Mouse (Mus musculus) hindbrain, embryonic 10.5 days (tissue): ENCODE data around the gene Cldn9. TPM values are rescaled to one million over a fixed set of nuclear protein-coding genes. Genes with fewer than 3 reads are reported as not detected.

Experiments used
- DNase-seq: peaks from one replicate; pipeline ENCODE4 v3.0.0-alpha.2; 2017; ENCODE audit warnings: low spot score
- H3K27ac ChIP-seq: fragments of 300-500 bp; sonication (generic); 2 replicates; pipeline ENCODE4 v1.5.1; 2016; ENCODE audit warnings: mild to moderate bottlenecking, moderate library complexity
- H3K27me3 ChIP-seq: fragments of 300-500 bp; sonication (generic); 2 replicates; pipeline ENCODE4 v1.6.1; 2016; ENCODE audit warnings: mild to moderate bottlenecking; ENCODE audit not compliant: poor library complexity, insufficient read depth, severe bottlenecking
- H3K36me3 ChIP-seq: fragments of 300-500 bp; sonication (generic); 2 replicates; pipeline ENCODE4 v1.6.1; 2016; ENCODE audit warnings: mild to moderate bottlenecking, moderate library complexity
- H3K4me1 ChIP-seq: fragments of 300-500 bp; sonication (generic); replicated peaks from 2 replicates; pipeline ENCODE4 v1.6.1; 2016; ENCODE audit warnings: mild to moderate bottlenecking
- H3K4me3 ChIP-seq: fragments of 300-500 bp; sonication (generic); 2 replicates; pipeline ENCODE4 v1.5.1; 2016; ENCODE audit warnings: mild to moderate bottlenecking, moderate library complexity
- H3K9me3 ChIP-seq: fragments of 300-500 bp; sonication (generic); 2 replicates; pipeline ENCODE4 v1.6.1; 2016; ENCODE audit warnings: mild to moderate bottlenecking, moderate library complexity
- WGBS: fragments of 180-500 bp; shearing (Covaris S2); methylation state at CpG from one replicate; pipeline ENCODE4 v1.1.7; 2016; 5-methylcytosine and 5-hydroxymethylcytosine counted together
- polyA plus RNA-seq: library from polyadenylated mRNA; unstranded; fragments of >200 nt; fragmentation: Nextera tagmentation; extraction: Ambion mirVana; gene quantifications from 2 replicates; pipeline ENCODE4 v1.2.1, GENCODE M21; 2016

Cldn9 gene
- polyA plus RNA-seq, 1 experiment from 2014 or later, result 6.3 TPM

GRCm38 (mm10) chr17:23660117-23660875 is 23.5 kb downstream of the Cldn9 start, which contains the start of gene Bicdl2:
Gene Bicdl2 (plus strand): TSS chr17:23660506.
- Histone ChIP-seq H3K27me3 (peaks cover 45% of the 10 kb centered on the region), H3K4me3 (peak within 1 kb of the TSS; percentile 32), H3K4me1 (peaks cover 18% of the 10 kb centered on the region; the same call in 1 of the 2 replicates), H3K27ac (no peak within 1 kb of the TSS), H3K36me3 (no peaks in the 10 kb centered on the region), H3K9me3 (no peaks in the 10 kb centered on the region)
- 7% methylated on average over 27 of the region's 27 CpGs for WGBS
- DNase-seq, result no peak

GRCm38 (mm10) chr17:23658450-23658849 is 25.4 kb downstream of the Cldn9 start:
- Histone ChIP-seq H3K27ac (no peak overlapping the region), H3K9me3 (no peaks in the 10 kb centered on the region), H3K27me3 (peaks cover 45% of the 10 kb centered on the region), H3K4me3 (no peak overlapping the region), H3K4me1 (peaks cover 13% of the 10 kb centered on the region; the same call in 1 of the 2 replicates), H3K36me3 (no peaks in the 10 kb centered on the region)
- no peak for DNase-seq
- 89% methylated on average over 3 of the region's 3 CpGs for WGBS

- Histone ChIP-seq H3K27ac (no peak overlapping the region), H3K4me1 (no peaks in the 10 kb centered on the region), H3K9me3 (no peaks in the 10 kb centered on the region), H3K4me3 (no peak overlapping the region), H3K36me3 (no peaks in the 10 kb centered on the region), H3K27me3 (peaks cover 6% of the 10 kb centered on the region; the same call in 1 of the 2 replicates)
- no peak for DNase-seq
- WGBS, result 72% methylated on average over 2 of the region's 2 CpGs
Observed at GRCm38 (mm10) chr17:23654410-23654809, 29.4 kb downstream of the Cldn9 start.

- no peaks in the 10 kb centered on the region for H3K9me3 ChIP-seq
- H3K4me3 ChIP-seq, result no peak overlapping the region
- no peaks in the 10 kb centered on the region for H3K4me1 ChIP-seq
- no peak overlapping the region for H3K27ac ChIP-seq
- WGBS, result 64% methylated on average over 6 of the region's 6 CpGs
- H3K27me3 ChIP-seq, result peaks cover 2% of the 10 kb centered on the region; the same call in 1 of the 2 replicates
- no peak for DNase-seq
- no peaks in the 10 kb centered on the region for H3K36me3 ChIP-seq
Observed at GRCm38 (mm10) chr17:23654001-23654400, 29.8 kb downstream of the Cldn9 start.

- WGBS, result 75% methylated on average over 2 of the region's 2 CpGs
- H3K4me3 ChIP-seq, result no peak overlapping the region
- DNase-seq, result no peak
- no peak overlapping the region for H3K27ac ChIP-seq
- H3K4me1 ChIP-seq, result no peaks in the 10 kb centered on the region
- no peaks in the 10 kb centered on the region for H3K9me3 ChIP-seq
- H3K27me3 ChIP-seq, result no peaks in the 10 kb centered on the region
- H3K36me3 ChIP-seq, result no peaks in the 10 kb centered on the region
Observed at GRCm38 (mm10) chr17:23653324-23653723, 30.5 kb downstream of the Cldn9 start.

- WGBS, result 85% methylated on average over 6 of the region's 6 CpGs
- H3K4me3 ChIP-seq, result no peak overlapping the region
Observed at GRCm38 (mm10) chr17:23651363-23651762, 32.5 kb downstream of the Cldn9 start.

GRCm38 (mm10) chr17:23645894-23646293 is 37.9 kb downstream of the Cldn9 start:
- H3K27ac ChIP-seq, result no peak overlapping the region
- WGBS, result 27% methylated on average over 10 of the region's 10 CpGs
- H3K4me1 ChIP-seq, result peaks cover 13% of the 10 kb centered on the region
- no peak overlapping the region for H3K4me3 ChIP-seq
- no peaks in the 10 kb centered on the region for H3K36me3 ChIP-seq
- no peak for DNase-seq
- H3K27me3 ChIP-seq, result peaks cover 43% of the 10 kb centered on the region
- no peaks in the 10 kb centered on the region; the same call in 1 of the 2 replicates for H3K9me3 ChIP-seq

More at GRCm38 (mm10) chr17:23651363-23651762, 32.5 kb downstream of the Cldn9 start:
- Histone ChIP-seq H3K27ac (no peak overlapping the region), H3K4me1 (no peaks in the 10 kb centered on the region), H3K9me3 (no peaks in the 10 kb centered on the region), H3K36me3 (no peaks in the 10 kb centered on the region), H3K27me3 (peaks cover 6% of the 10 kb centered on the region; the same call in 1 of the 2 replicates)
- no peak for DNase-seq

GRCm38 (mm10) chr17:23644613-23645495 is 39.0 kb downstream of the Cldn9 start, which contains the start of gene Mmp25:
Gene Mmp25 (minus strand): TSS chr17:23645277.
- under 1% methylated on average over 58 of the region's 58 CpGs for WGBS
- H3K4me3 ChIP-seq, result peak within 1 kb of the TSS; percentile 60
- peaks cover 13% of the 10 kb centered on the region for H3K4me1 ChIP-seq
- H3K9me3 ChIP-seq, result no peaks in the 10 kb centered on the region; the same call in 1 of the 2 replicates
- peaks cover 43% of the 10 kb centered on the region for H3K27me3 ChIP-seq
- H3K36me3 ChIP-seq, result no peaks in the 10 kb centered on the region
- peak; percentile 56 for DNase-seq
- peak within 1 kb of the TSS; percentile 66 for H3K27ac ChIP-seq

Other genes with a start within 250 kb of the Cldn9 start
- not detected in 2 replicates for gene Vmn2r117, start 204.3 kb downstream of the Cldn9 start, polyA plus RNA-seq
- gene Zfp213, start 119.8 kb downstream of the Cldn9 start, polyA plus RNA-seq, result 25.3 and 27.5 TPM in 2 replicates
- 22.5 and 23.4 TPM in 2 replicates for gene Zfp13, start 84.5 kb downstream of the Cldn9 start, polyA plus RNA-seq
- 0.92 and 0.94 TPM in 2 replicates for gene Zscan10, start 83.2 kb downstream of the Cldn9 start, polyA plus RNA-seq
- 1.00 and 1.4 TPM in 2 replicates for gene Mmp25, start 38.7 kb downstream of the Cldn9 start, polyA plus RNA-seq
- 0.41 and 0.51 TPM in 2 replicates for gene Bicdl2, start 23.5 kb downstream of the Cldn9 start, polyA plus RNA-seq
- gene Hcfc1r1, start 10.4 kb downstream of the Cldn9 start, polyA plus RNA-seq, result 34.0 and 45.4 TPM in 2 replicates
- gene Thoc6, start 10.1 kb downstream of the Cldn9 start, polyA plus RNA-seq, result 72.7 and 80.2 TPM in 2 replicates
- gene Tnfrsf12a, start 6.6 kb downstream of the Cldn9 start, polyA plus RNA-seq, result 2.7 and 7.1 TPM in 2 replicates
- gene Cldn6, start 4.8 kb downstream of the Cldn9 start, polyA plus RNA-seq, result 20.8 and 54.2 TPM in 2 replicates
- not detected in 2 replicates for gene 1520401A03Rik, start 38.8 kb upstream of the Cldn9 start, polyA plus RNA-seq
- 54.0 and 61.5 TPM in 2 replicates for gene Pkmyt1, start 42.3 kb upstream of the Cldn9 start, polyA plus RNA-seq
- 28.8 and 43.6 TPM in 2 replicates for gene Paqr4, start 56.8 kb upstream of the Cldn9 start, polyA plus RNA-seq
- 3.4 and 4.3 TPM in 2 replicates for gene Kremen2, start 61.8 kb upstream of the Cldn9 start, polyA plus RNA-seq
- 181 and 211 TPM in 2 replicates for gene Flywch1, start 87.6 kb upstream of the Cldn9 start, polyA plus RNA-seq
- 22.9 and 34.9 TPM in 2 replicates for gene Flywch2, start 102.1 kb upstream of the Cldn9 start, polyA plus RNA-seq
- 517 and 570 TPM in 2 replicates for gene Srrm2, start 106.5 kb upstream of the Cldn9 start, polyA plus RNA-seq
- gene Elob, start 145.1 kb upstream of the Cldn9 start, polyA plus RNA-seq, result 1,118 and 1,222 TPM in 2 replicates
- 0.24 TPM in 1 of 2 replicates, not detected in the other for gene Prss33, start 152.0 kb upstream of the Cldn9 start, polyA plus RNA-seq
- not detected in 2 replicates for gene Prss32, start 159.8 kb upstream of the Cldn9 start, polyA plus RNA-seq
- 1.6 and 1.9 TPM in 2 replicates for gene Prss41, start 160.1 kb upstream of the Cldn9 start, polyA plus RNA-seq
- gene Prss21, start 184.0 kb upstream of the Cldn9 start, polyA plus RNA-seq, result not detected in 2 replicates
- not detected in 2 replicates for gene Dcpp1, start 196.8 kb upstream of the Cldn9 start, polyA plus RNA-seq
- gene Dcpp2, start 196.9 kb upstream of the Cldn9 start, polyA plus RNA-seq, result not detected in 2 replicates
- not detected in 2 replicates for gene Dcpp3, start 233.4 kb upstream of the Cldn9 start, polyA plus RNA-seq